Mouse (Mus musculus) liver, embryonic 14.5 days (tissue): ENCODE measurements at regions not wholly inside any gene's neighbourhood (a gene's known extent, or its start where the extent isn't known, plus 50 kb on each side); places are given as distances from the start of the nearest gene placed in this dataset.

Experiments used
- CTCF ChIP-seq: IDR thresholded peaks from 2 replicates; pipeline ENCODE4 v1.5.1; 2016; ENCODE audit warnings: antibody characterized with exemption, low read depth, control low read depth
- EP300 ChIP-seq: IDR thresholded peaks from 2 replicates; pipeline ENCODE4 v1.6.1; 2016; ENCODE audit warnings: antibody characterized with exemption, low read depth

- TF ChIP-seq EP300 (no peak), CTCF (no peak)
These were observed 334.3 kb upstream of the Meis2 start for GRCm38 (mm10) chr2:116399966-116400365.
